Mouse (Mus musculus) liver, postnatal 0 days (tissue): ENCODE measurements at regions not wholly inside any gene's neighbourhood (a gene's known extent, or its start where the extent isn't known, plus 50 kb on each side); places are given as distances from the start of the nearest gene placed in this dataset.

Experiments used
- CTCF ChIP-seq: sonication (generic); IDR thresholded peaks from 2 replicates; pipeline ENCODE4 v1.5.1; 2016; ENCODE audit warnings: antibody characterized with exemption, low read depth
- EP300 ChIP-seq: IDR thresholded peaks from 2 replicates; pipeline ENCODE4 v1.6.1; 2016; ENCODE audit warnings: antibody characterized with exemption, low read depth, mild to moderate bottlenecking

DNA sequence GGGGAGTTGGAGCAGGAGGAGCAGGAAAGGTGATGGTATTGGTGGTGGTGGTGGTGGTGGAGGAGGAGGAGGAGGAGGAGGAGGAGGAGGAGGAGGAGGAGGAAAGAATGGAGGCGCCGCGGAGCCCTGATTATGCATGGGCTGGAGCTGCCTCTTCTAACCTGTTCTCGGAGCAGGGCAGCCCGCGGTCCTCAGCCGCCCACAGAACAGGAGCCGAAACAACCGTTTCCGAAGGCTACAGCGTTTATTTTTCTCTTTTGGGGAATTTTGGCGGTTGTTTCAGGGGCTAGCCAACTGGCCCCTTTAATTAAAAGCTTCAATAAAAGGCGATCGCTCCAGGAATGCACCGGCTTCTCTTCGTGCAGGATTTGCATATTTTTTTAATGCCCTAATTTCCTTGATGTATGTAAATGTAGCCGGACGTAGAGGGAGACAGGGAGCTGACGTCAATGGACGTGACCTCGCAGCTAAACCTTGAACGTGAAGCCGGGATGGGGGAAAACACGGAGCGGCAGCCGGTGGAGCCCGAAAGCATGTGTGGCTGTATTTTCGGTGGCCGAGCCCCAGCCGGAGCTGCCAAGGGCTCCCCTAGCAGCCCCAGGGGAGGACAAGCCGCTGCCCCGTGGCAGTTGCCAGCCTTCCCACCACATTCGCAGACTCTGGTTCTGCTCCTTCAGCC lies 225.6 kb downstream of the Mef2c start:
- no peak for TF ChIP-seq CTCF
- TF ChIP-seq EP300 = no peak
